Mouse (Mus musculus) forebrain, embryonic 15.5 days (tissue): ENCODE data around the gene Capn1. TPM values are rescaled to one million over a fixed set of nuclear protein-coding genes. Genes with fewer than 3 reads are reported as not detected.

ENCODE experiments used
- ATAC-seq: fragments of 200-750 bp; cut with Nextera tagmentation; replicated peaks from 2 replicates; pipeline ENCODE4 v1.8.0; 2017; ENCODE audit warnings: mild to moderate bottlenecking, moderate TSS enrichment, moderate library complexity
- H3K27ac ChIP-seq: fragments of 300-500 bp; sonication (generic); replicated peaks from 2 replicates; pipeline ENCODE4 v1.5.1; 2015; ENCODE audit warnings: mild to moderate bottlenecking, inconsistent platforms
- H3K27me3 ChIP-seq: fragments of 300-500 bp; sonication (generic); 2 replicates; pipeline ENCODE4 v1.6.1; 2015; ENCODE audit warnings: inconsistent platforms
- H3K36me3 ChIP-seq: fragments of 300-500 bp; sonication (generic); 2 replicates; pipeline ENCODE4 v1.6.1; 2015; ENCODE audit warnings: mild to moderate bottlenecking, inconsistent platforms
- H3K4me1 ChIP-seq: fragments of 300-500 bp; sonication (generic); 2 replicates; pipeline ENCODE4 v1.6.1; 2015; ENCODE audit warnings: inconsistent platforms
- H3K4me2 ChIP-seq: fragments of 300-500 bp; sonication (generic); replicated peaks from 2 replicates; pipeline ENCODE4 v1.6.1; 2015; ENCODE audit warnings: mild to moderate bottlenecking, inconsistent platforms
- H3K4me3 ChIP-seq: fragments of 300-500 bp; sonication (generic); 2 replicates; pipeline ENCODE4 v1.5.1; 2015; ENCODE audit warnings: mild to moderate bottlenecking, inconsistent platforms
- H3K9ac ChIP-seq: fragments of 300-500 bp; sonication (generic); replicated peaks from 2 replicates; pipeline ENCODE4 v1.6.1; 2015; ENCODE audit warnings: mild to moderate bottlenecking, inconsistent platforms
- H3K9me3 ChIP-seq: fragments of 300-500 bp; sonication (generic); 2 replicates; pipeline ENCODE4 v1.6.1; 2016; ENCODE audit warnings: inconsistent platforms
- WGBS: fragments of 180-500 bp; shearing (Covaris S2); methylation state at CpG from one replicate; pipeline ENCODE4 v1.1.7; 2015; ENCODE audit warnings: mixed read lengths; 5-methylcytosine and 5-hydroxymethylcytosine counted together
- polyA plus RNA-seq: library from polyadenylated mRNA; unstranded; fragments of >200 nt; fragmentation: Nextera tagmentation; extraction: Ambion mirVana; gene quantifications from 2 replicates; pipeline ENCODE4 v1.2.1, GENCODE M21; 2015

The Capn1 gene
- polyA plus RNA-seq, 1 experiment from 2014 or later: 1.6 TPM

DNA sequence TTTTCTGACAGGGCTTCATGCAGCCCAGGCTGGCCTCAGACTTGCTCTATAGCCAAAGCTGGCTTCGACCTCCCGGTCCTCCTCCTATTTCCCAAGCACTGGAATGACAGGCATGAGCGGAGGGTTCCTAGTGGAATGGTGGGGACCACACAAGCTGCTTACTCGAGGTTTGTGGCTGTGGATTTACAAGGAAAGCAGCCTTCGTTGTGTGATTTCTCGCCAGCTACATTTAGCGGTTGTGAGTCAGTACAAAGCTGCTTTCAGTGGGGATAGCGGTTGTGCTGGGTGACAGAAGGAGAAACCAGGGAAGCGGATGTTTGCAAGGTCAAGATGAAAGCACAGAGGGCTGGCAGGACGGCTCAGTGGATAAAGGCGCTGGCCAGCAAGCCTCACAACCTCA is 10.2 kb downstream of the Capn1 start:
- Histone ChIP-seq H3K4me3 (no peak overlapping the region), H3K9ac (no peak overlapping the region), H3K36me3 (no peaks in the 10 kb centered on the region), H3K9me3 (no peaks in the 10 kb centered on the region), H3K27ac (no peak overlapping the region), H3K27me3 (no peaks in the 10 kb centered on the region), H3K4me1 (no peaks in the 10 kb centered on the region), H3K4me2 (no peak overlapping the region)
- WGBS: 50% methylated on average over 11 of the region's 11 CpGs
- ATAC-seq: no peak

- no peak overlapping the region for H3K4me2 ChIP-seq
- no peak overlapping the region for H3K9ac ChIP-seq
- no peaks in the 10 kb centered on the region for H3K4me1 ChIP-seq
- no peak overlapping the region for H3K4me3 ChIP-seq
- no peaks in the 10 kb centered on the region for H3K36me3 ChIP-seq
- H3K27ac ChIP-seq: no peak overlapping the region
- WGBS: 78% methylated on average over 5 of the region's 5 CpGs
- no peaks in the 10 kb centered on the region for H3K27me3 ChIP-seq
- ATAC-seq: no peak
- H3K9me3 ChIP-seq: no peaks in the 10 kb centered on the region
Observed at GRCm38 (mm10) chr19:5999969-6000368, 15.7 kb downstream of the Capn1 start.

- Histone ChIP-seq H3K9ac (no peak overlapping the region), H3K27me3 (no peaks in the 10 kb centered on the region), H3K4me3 (no peak overlapping the region), H3K4me2 (no peak overlapping the region), H3K4me1 (no peaks in the 10 kb centered on the region), H3K27ac (no peak overlapping the region), H3K9me3 (no peaks in the 10 kb centered on the region), H3K36me3 (no peaks in the 10 kb centered on the region)
- WGBS: 73% methylated on average over 3 of the region's 3 CpGs
- ATAC-seq: no peak
Observed at GRCm38 (mm10) chr19:5998180-5998579, 17.5 kb downstream of the Capn1 start.

GRCm38 (mm10) chr19:5994711-5995110 is 21.0 kb downstream of the Capn1 start:
- no peaks in the 10 kb centered on the region for H3K36me3 ChIP-seq
- no peak overlapping the region for H3K9ac ChIP-seq
- WGBS: 87% methylated on average over 14 of the region's 14 CpGs
- no peak overlapping the region for H3K27ac ChIP-seq
- no peaks in the 10 kb centered on the region for H3K9me3 ChIP-seq
- H3K4me2 ChIP-seq: no peak overlapping the region
- H3K4me1 ChIP-seq: no peaks in the 10 kb centered on the region
- no peaks in the 10 kb centered on the region for H3K27me3 ChIP-seq
- ATAC-seq: no peak
- H3K4me3 ChIP-seq: no peak overlapping the region

DNA sequence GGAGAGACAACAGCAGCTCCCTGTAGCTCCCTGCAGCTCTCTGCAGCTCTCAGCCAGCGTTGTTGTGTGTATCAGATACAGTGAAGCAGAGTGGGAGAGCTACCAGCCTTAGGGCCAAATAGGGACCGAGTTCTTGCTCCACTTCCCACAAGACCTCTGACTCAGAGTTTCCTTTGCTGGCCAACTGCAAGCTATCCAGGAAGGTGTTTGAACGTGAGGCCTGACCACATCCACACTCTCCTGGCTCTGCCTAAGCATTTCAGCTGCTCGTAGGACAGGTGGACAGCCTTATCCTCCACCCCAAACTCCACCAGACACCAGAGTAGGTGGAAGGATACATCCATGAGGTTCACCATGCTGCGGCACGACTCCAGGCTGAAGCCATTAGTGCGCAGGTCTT is 23.7 kb downstream of the Capn1 start:
- Histone ChIP-seq H3K36me3 (no peaks in the 10 kb centered on the region), H3K4me3 (no peak overlapping the region), H3K4me1 (peaks cover 9% of the 10 kb centered on the region), H3K27ac (no peak overlapping the region), H3K4me2 (no peak overlapping the region), H3K27me3 (no peaks in the 10 kb centered on the region), H3K9ac (no peak overlapping the region), H3K9me3 (no peaks in the 10 kb centered on the region)
- ATAC-seq: no peak
- 82% methylated on average over 7 of the region's 7 CpGs for WGBS

DNA sequence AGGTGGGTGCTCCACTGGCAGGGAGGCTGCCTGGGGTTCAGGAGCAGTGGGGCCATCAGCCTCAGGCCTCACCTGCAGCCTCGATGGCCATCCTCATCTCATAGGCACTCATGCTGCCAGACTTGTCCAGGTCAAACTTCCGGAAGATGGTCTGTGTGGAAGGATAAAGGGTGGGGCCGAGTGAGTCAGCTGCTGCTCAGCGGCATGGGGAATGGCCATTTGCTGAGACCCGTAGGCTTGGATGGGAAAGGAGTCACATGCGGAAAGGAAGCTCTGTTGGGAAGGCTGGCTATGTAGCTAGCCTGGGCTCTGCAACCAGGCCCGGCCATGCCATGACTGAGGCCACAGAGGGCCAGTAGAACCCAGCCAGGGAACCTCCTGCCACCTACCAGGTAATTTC is 24.2 kb downstream of the Capn1 start:
- Histone ChIP-seq H3K27me3 (no peaks in the 10 kb centered on the region), H3K36me3 (no peaks in the 10 kb centered on the region), H3K4me1 (peaks cover 9% of the 10 kb centered on the region), H3K9me3 (no peaks in the 10 kb centered on the region), H3K27ac (no peak overlapping the region), H3K4me3 (no peak overlapping the region), H3K4me2 (no peak overlapping the region), H3K9ac (no peak overlapping the region)
- no peak for ATAC-seq
- WGBS: 84% methylated on average over 7 of the region's 7 CpGs

- ATAC-seq: no peak
- Histone ChIP-seq H3K27me3 (no peaks in the 10 kb centered on the region), H3K36me3 (no peaks in the 10 kb centered on the region), H3K4me1 (peaks cover 9% of the 10 kb centered on the region), H3K4me3 (no peak overlapping the region), H3K9me3 (no peaks in the 10 kb centered on the region), H3K4me2 (no peak overlapping the region), H3K27ac (no peak overlapping the region), H3K9ac (no peak overlapping the region)
- 35% methylated on average over 1 of the region's 1 CpGs for WGBS
Observed at GRCm38 (mm10) chr19:5990921-5991320, 24.8 kb downstream of the Capn1 start.

DNA sequence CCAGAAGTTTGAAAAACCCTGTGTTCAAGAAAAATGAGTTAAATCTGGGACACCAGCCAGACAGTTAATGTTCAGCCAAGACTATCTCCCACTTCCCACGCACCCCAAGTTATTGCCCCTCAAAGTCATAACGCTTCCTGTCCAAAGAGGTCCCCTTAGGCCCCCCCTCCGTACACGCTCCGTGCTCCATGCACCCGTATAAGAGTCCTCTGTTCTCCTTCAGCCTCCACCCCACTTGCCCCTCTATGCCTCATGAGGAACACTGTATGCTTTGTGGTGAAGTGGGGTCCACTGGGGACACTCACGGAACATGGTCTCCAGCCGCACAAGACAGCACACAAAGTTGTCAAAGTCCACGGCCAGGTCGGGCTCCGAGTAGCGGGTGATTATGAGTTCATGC is 25.7 kb downstream of the Capn1 start:
- WGBS: 91% methylated on average over 12 of the region's 12 CpGs
- Histone ChIP-seq H3K36me3 (no peaks in the 10 kb centered on the region), H3K9me3 (no peaks in the 10 kb centered on the region), H3K27ac (no peak overlapping the region), H3K4me1 (peaks cover 9% of the 10 kb centered on the region), H3K9ac (no peak overlapping the region), H3K27me3 (no peaks in the 10 kb centered on the region), H3K4me3 (no peak overlapping the region), H3K4me2 (no peak overlapping the region)
- ATAC-seq: no peak

GRCm38 (mm10) chr19:5989585-5989984 is 26.1 kb downstream of the Capn1 start:
- H3K27me3 ChIP-seq: no peaks in the 10 kb centered on the region
- no peak for ATAC-seq
- H3K4me2 ChIP-seq: peak overlapping the region; percentile 35; the same call in 1 of the 2 replicates
- peaks cover 9% of the 10 kb centered on the region for H3K4me1 ChIP-seq
- H3K36me3 ChIP-seq: no peaks in the 10 kb centered on the region
- H3K4me3 ChIP-seq: no peak overlapping the region
- peak overlapping the region; percentile 59; the same call in 1 of the 2 replicates for H3K27ac ChIP-seq
- 65% methylated on average over 6 of the region's 6 CpGs for WGBS
- H3K9ac ChIP-seq: no peak overlapping the region
- no peaks in the 10 kb centered on the region for H3K9me3 ChIP-seq

DNA sequence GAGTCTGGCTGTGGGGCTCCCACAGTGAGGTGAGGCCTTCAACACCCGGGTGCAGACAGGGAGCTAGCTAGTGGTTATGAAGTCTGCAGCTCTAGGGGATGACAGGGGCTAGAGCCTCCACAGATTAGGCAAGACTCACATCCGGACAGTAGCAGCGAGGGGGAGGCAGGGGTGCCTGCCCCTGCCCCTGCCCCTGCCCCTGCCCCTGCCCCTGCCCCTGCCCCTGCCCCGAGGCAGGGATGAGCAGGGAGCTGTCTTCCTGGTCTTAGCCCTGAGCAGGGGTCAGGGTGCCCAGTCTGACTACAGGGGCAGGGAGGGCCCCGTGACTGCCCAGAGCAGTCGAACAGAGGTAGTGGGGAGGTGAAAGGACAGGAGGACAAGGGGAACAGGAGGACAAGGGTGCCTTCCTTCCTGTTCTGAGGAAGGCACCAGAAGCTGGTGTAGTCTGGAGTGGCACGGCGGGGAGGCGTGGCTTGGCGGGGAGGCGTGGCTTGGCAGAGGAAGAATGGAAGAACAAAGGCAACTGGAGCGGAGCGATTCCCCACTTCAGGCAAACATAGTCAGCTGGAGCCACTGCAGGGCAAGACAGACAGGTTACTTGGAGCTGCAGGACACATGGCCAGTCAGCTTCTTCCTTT is 26.8 kb downstream of the Capn1 start:
- Histone ChIP-seq H3K4me3 (peak overlapping the region; percentile 17), H3K27ac (peak overlapping the region; percentile 59; the same call in 1 of the 2 replicates), H3K9ac (peak overlapping the region; percentile 37; the same call in 1 of the 2 replicates), H3K9me3 (no peaks in the 10 kb centered on the region), H3K4me1 (peaks cover 9% of the 10 kb centered on the region), H3K27me3 (no peaks in the 10 kb centered on the region), H3K36me3 (no peaks in the 10 kb centered on the region), H3K4me2 (peak overlapping the region; percentile 35)
- peak; percentile 64 for ATAC-seq
- 9% methylated on average over 12 of the region's 13 CpGs for WGBS

DNA sequence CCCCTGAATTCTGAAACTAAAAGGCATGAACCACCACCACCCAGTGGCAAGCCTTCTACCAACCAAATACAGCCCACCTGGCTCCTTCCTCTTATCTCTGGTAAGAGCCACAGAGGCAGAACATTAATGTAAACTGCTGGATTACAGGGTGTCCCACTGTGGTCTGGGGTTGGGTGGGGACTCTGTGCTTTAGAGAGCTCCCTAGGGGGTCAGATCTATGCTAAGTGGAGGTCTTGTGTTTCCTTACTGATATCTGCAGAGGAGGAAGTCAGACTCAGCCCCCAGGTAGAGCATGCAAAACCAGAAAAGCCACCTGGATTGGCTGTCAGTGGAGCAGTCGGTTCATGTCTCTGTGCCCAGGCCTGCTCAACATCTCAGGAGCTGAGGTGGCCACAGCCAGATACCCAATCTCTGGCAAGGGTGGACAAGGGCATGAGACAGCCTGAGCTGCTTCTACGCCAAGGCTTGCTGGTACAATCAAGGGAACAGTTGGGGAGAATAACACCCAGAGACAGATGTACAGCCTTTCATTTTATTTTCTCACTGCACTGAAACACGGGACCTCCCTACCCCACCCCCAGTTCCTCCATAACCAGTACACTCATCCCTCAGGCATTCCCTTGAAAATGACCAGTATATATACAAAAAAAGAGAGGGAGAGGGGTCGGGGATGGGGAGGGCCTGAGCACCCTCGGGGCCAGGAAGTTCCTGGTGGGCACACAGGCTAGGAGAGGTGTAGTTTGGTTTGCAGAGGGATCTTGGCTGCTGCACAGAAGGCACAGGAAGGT is 27.5 kb downstream of the Capn1 start:
- H3K4me3 ChIP-seq: no peak overlapping the region
- H3K27ac ChIP-seq: no peak overlapping the region
- 78% methylated on average over 5 of the region's 5 CpGs for WGBS

DNA sequence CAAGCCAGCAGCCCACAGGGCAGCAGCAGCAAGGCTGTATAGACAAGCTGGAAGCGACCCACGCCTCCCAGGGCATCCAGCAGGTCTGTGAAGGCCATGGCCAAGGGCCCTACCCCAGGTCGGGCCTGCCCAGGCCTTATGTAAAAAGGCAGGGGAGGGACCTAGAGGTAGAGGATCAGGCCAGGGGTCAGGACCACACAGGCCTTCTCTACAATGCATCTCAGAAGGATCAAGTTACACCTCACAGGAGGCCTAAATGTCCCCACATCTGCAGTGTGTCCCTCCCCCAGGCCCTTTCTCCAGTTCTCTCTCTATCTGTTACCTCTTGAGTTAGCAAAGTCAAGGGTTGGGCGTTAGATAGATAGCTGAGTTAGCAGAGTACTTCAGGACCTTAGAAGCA is 29.7 kb downstream of the Capn1 start, which contains the start of gene Slc22a20:
Gene Slc22a20, minus strand, starts transcription at position 101 of the 400 bp plus-strand sequence.
- H3K9me3 ChIP-seq: no peaks in the 10 kb centered on the region
- WGBS: 44% methylated on average over 4 of the region's 4 CpGs
- peaks cover 9% of the 10 kb centered on the region for H3K4me1 ChIP-seq
- H3K9ac ChIP-seq: no peak within 1 kb of the TSS
- no peaks in the 10 kb centered on the region for H3K27me3 ChIP-seq
- H3K4me3 ChIP-seq: no peak within 1 kb of the TSS
- no peaks in the 10 kb centered on the region for H3K36me3 ChIP-seq
- no peak within 1 kb of the TSS for H3K27ac ChIP-seq
- H3K4me2 ChIP-seq: no peak within 1 kb of the TSS
- no peak for ATAC-seq

More for the DNA sequence above, 27.5 kb downstream of the Capn1 start:
- no peaks in the 10 kb centered on the region for H3K9me3 ChIP-seq
- H3K4me1 ChIP-seq: peaks cover 9% of the 10 kb centered on the region
- H3K4me2 ChIP-seq: no peak overlapping the region
- no peak overlapping the region for H3K9ac ChIP-seq
- H3K27me3 ChIP-seq: no peaks in the 10 kb centered on the region
- H3K36me3 ChIP-seq: no peaks in the 10 kb centered on the region
- ATAC-seq: no peak
